Mouse (Mus musculus) limb, embryonic 11.5 days (tissue): ENCODE data around the gene Ldb3. TPM values are rescaled to one million over a fixed set of nuclear protein-coding genes. Genes with fewer than 3 reads are reported as not detected.

Experiments
- ATAC-seq: fragments of 200-750 bp; cut with Nextera tagmentation; 2 replicates; pipeline ENCODE4 v1.8.0; 2017; ENCODE audit warnings: low read depth; ENCODE audit not compliant: insufficient number of reproducible peaks, low FRiP score, low TSS enrichment
- DNase-seq: peaks from one replicate; pipeline ENCODE4 v3.0.0-alpha.2; 2015; ENCODE audit warnings: low spot score
- H3K27ac ChIP-seq: fragments of 300-500 bp; sonication (generic); replicated peaks from 2 replicates; pipeline ENCODE4 v1.5.1; 2014; ENCODE audit warnings: low read depth, mild to moderate bottlenecking, low read length
- H3K27me3 ChIP-seq: fragments of 300-500 bp; sonication (generic); 2 replicates; pipeline ENCODE4 v1.6.1; 2014; ENCODE audit warnings: mild to moderate bottlenecking, low read length, mixed read lengths; ENCODE audit not compliant: control insufficient read depth, insufficient read depth
- H3K36me3 ChIP-seq: fragments of 300-500 bp; sonication (generic); 2 replicates; pipeline ENCODE4 v1.6.1; 2014; ENCODE audit warnings: mild to moderate bottlenecking, low read length, moderate library complexity, mixed read lengths; ENCODE audit not compliant: control insufficient read depth, insufficient read depth
- H3K4me1 ChIP-seq: fragments of 300-500 bp; sonication (generic); 2 replicates; pipeline ENCODE4 v1.6.1; 2014; ENCODE audit warnings: low read length, mixed read lengths; ENCODE audit not compliant: control insufficient read depth, insufficient read depth
- H3K4me2 ChIP-seq: fragments of 300-500 bp; sonication (generic); 2 replicates; pipeline ENCODE4 v1.6.1; 2014; ENCODE audit warnings: low read depth, mild to moderate bottlenecking, moderate library complexity; ENCODE audit not compliant: severe bottlenecking
- H3K4me3 ChIP-seq: fragments of 300-500 bp; sonication (generic); 2 replicates; pipeline ENCODE4 v1.5.1; 2014; ENCODE audit warnings: low read depth, low read length
- H3K9ac ChIP-seq: fragments of 300-500 bp; sonication (generic); 2 replicates; pipeline ENCODE4 v1.6.1; 2014; ENCODE audit warnings: mild to moderate bottlenecking, low read length
- H3K9me3 ChIP-seq: fragments of 300-500 bp; sonication (generic); 2 replicates; pipeline ENCODE4 v1.6.1; 2016; ENCODE audit warnings: low read length; ENCODE audit not compliant: control insufficient read depth
- WGBS: fragments of 180-500 bp; shearing (Covaris S2); extraction: QIAGEN DNeasy Blood & Tissue Kit; methylation state at CpG from one replicate; pipeline ENCODE4 v1.1.7; 2014; 5-methylcytosine and 5-hydroxymethylcytosine counted together
- polyA plus RNA-seq: library from polyadenylated mRNA; unstranded; fragments of >200 nt; fragmentation: Nextera tagmentation; extraction: Ambion mirVana; gene quantifications from 2 replicates; pipeline ENCODE4 v1.2.1, GENCODE M21; 2014

Ldb3 gene
- polyA plus RNA-seq, 1 experiment from 2014 or later, result 0.68 TPM

GRCm38 (mm10) chr14:34618808-34619207, 30.3 kb upstream of the Ldb3 start:
- Histone ChIP-seq H3K27ac (no peak overlapping the region), H3K9ac (no peak overlapping the region), H3K27me3 (peaks cover 9% of the 10 kb centered on the region; the same call in 1 of the 2 replicates), H3K4me2 (no peak overlapping the region), H3K4me3 (no peak overlapping the region), H3K9me3 (no peaks in the 10 kb centered on the region), H3K4me1 (no peaks in the 10 kb centered on the region), H3K36me3 (no peaks in the 10 kb centered on the region)
- WGBS, result 39% methylated on average over 9 of the region's 9 CpGs
- ATAC-seq, result no peak
- no peak for DNase-seq

GRCm38 (mm10) chr14:34616821-34617220, 28.3 kb upstream of the Ldb3 start:
- no peak overlapping the region for H3K4me3 ChIP-seq
- no peak overlapping the region for H3K27ac ChIP-seq
- no peaks in the 10 kb centered on the region for H3K4me1 ChIP-seq
- WGBS, result 2% methylated on average over 8 of the region's 8 CpGs
- DNase-seq (peak; percentile 93), ATAC-seq (peak; percentile 57; the same call in 1 of the 2 replicates)
- no peaks in the 10 kb centered on the region for H3K36me3 ChIP-seq
- peaks cover 9% of the 10 kb centered on the region; the same call in 1 of the 2 replicates for H3K27me3 ChIP-seq
- H3K9me3 ChIP-seq, result no peaks in the 10 kb centered on the region
- H3K4me2 ChIP-seq, result no peak overlapping the region
- no peak overlapping the region for H3K9ac ChIP-seq

- Histone ChIP-seq H3K27ac (no peak overlapping the region), H3K4me2 (no peak overlapping the region), H3K9ac (no peak overlapping the region), H3K4me1 (no peaks in the 10 kb centered on the region), H3K27me3 (peaks cover 9% of the 10 kb centered on the region; the same call in 1 of the 2 replicates), H3K4me3 (no peak overlapping the region), H3K9me3 (no peaks in the 10 kb centered on the region), H3K36me3 (no peaks in the 10 kb centered on the region)
- DNase-seq, result no peak
- 54% methylated on average over 4 of the region's 4 CpGs for WGBS
- ATAC-seq, result no peak
Observed at GRCm38 (mm10) chr14:34615625-34616024, 27.1 kb upstream of the Ldb3 start.

GRCm38 (mm10) chr14:34615082-34615481, 26.6 kb upstream of the Ldb3 start:
- ATAC-seq, result no peak
- DNase-seq, result no peak

GRCm38 (mm10) chr14:34614551-34614950, 26.1 kb upstream of the Ldb3 start:
- no peak for ATAC-seq
- H3K4me2 ChIP-seq, result peak overlapping the region; percentile 30
- no peak overlapping the region for H3K27ac ChIP-seq
- H3K4me3 ChIP-seq, result no peak overlapping the region; the same call in 1 of the 2 replicates
- WGBS, result 8% methylated on average over 15 of the region's 15 CpGs
- no peaks in the 10 kb centered on the region for H3K36me3 ChIP-seq
- no peaks in the 10 kb centered on the region for H3K4me1 ChIP-seq
- H3K9ac ChIP-seq, result no peak overlapping the region
- no peak for DNase-seq
- H3K9me3 ChIP-seq, result no peaks in the 10 kb centered on the region
- peaks cover 9% of the 10 kb centered on the region; the same call in 1 of the 2 replicates for H3K27me3 ChIP-seq

More at GRCm38 (mm10) chr14:34615082-34615481, 26.6 kb upstream of the Ldb3 start:
- Histone ChIP-seq H3K36me3 (no peaks in the 10 kb centered on the region), H3K4me3 (no peak overlapping the region; the same call in 1 of the 2 replicates), H3K4me1 (no peaks in the 10 kb centered on the region), H3K9ac (no peak overlapping the region), H3K27me3 (peaks cover 9% of the 10 kb centered on the region; the same call in 1 of the 2 replicates), H3K9me3 (no peaks in the 10 kb centered on the region), H3K4me2 (peak overlapping the region; percentile 30), H3K27ac (no peak overlapping the region)
- 1% methylated on average over 13 of the region's 13 CpGs for WGBS

GRCm38 (mm10) chr14:34613523-34613922, 25.0 kb upstream of the Ldb3 start:
- no peak overlapping the region for H3K9ac ChIP-seq
- 52% methylated on average over 6 of the region's 6 CpGs for WGBS
- H3K4me1 ChIP-seq, result no peaks in the 10 kb centered on the region
- H3K9me3 ChIP-seq, result no peaks in the 10 kb centered on the region
- peaks cover 9% of the 10 kb centered on the region; the same call in 1 of the 2 replicates for H3K27me3 ChIP-seq
- no peak overlapping the region for H3K4me2 ChIP-seq
- ATAC-seq (no peak), DNase-seq (no peak)
- no peak overlapping the region for H3K4me3 ChIP-seq
- H3K36me3 ChIP-seq, result no peaks in the 10 kb centered on the region
- no peak overlapping the region for H3K27ac ChIP-seq

GRCm38 (mm10) chr14:34612222-34612621, 23.7 kb upstream of the Ldb3 start:
- Histone ChIP-seq H3K27me3 (peaks cover 9% of the 10 kb centered on the region; the same call in 1 of the 2 replicates), H3K27ac (no peak overlapping the region), H3K4me3 (no peak overlapping the region), H3K9ac (no peak overlapping the region), H3K4me2 (no peak overlapping the region), H3K4me1 (no peaks in the 10 kb centered on the region), H3K9me3 (no peaks in the 10 kb centered on the region), H3K36me3 (no peaks in the 10 kb centered on the region)
- DNase-seq, result no peak
- 35% methylated on average over 4 of the region's 4 CpGs for WGBS
- ATAC-seq, result no peak

- Histone ChIP-seq H3K9ac (no peak overlapping the region), H3K4me3 (no peak overlapping the region), H3K4me2 (no peak overlapping the region), H3K36me3 (no peaks in the 10 kb centered on the region), H3K27ac (no peak overlapping the region), H3K4me1 (no peaks in the 10 kb centered on the region), H3K27me3 (peaks cover 9% of the 10 kb centered on the region; the same call in 1 of the 2 replicates), H3K9me3 (no peaks in the 10 kb centered on the region)
- 89% methylated on average over 4 of the region's 4 CpGs for WGBS
- no peak for ATAC-seq
- DNase-seq, result no peak
Observed at GRCm38 (mm10) chr14:34611591-34611990, 23.1 kb upstream of the Ldb3 start.

- H3K9ac ChIP-seq, result no peak overlapping the region
- H3K27me3 ChIP-seq, result no peaks in the 10 kb centered on the region
- DNase-seq (no peak), ATAC-seq (no peak)
- H3K4me2 ChIP-seq, result no peak overlapping the region
- H3K36me3 ChIP-seq, result no peaks in the 10 kb centered on the region
- no peaks in the 10 kb centered on the region for H3K4me1 ChIP-seq
- no peaks in the 10 kb centered on the region for H3K9me3 ChIP-seq
- H3K4me3 ChIP-seq, result no peak overlapping the region
- 87% methylated on average over 7 of the region's 7 CpGs for WGBS
- H3K27ac ChIP-seq, result no peak overlapping the region
Observed at GRCm38 (mm10) chr14:34601910-34602309, 13.4 kb upstream of the Ldb3 start.
